Mouse (Mus musculus) embryonic facial prominence, embryonic 15.5 days (tissue): ENCODE results near the gene Epb41. TPM values are rescaled to one million over a fixed set of nuclear protein-coding genes. Genes with fewer than 3 reads are reported as not detected.

ENCODE experiments used
- ATAC-seq: fragments of 200-750 bp; cut with Nextera tagmentation; 2 replicates; pipeline ENCODE4 v1.8.0; 2017; ENCODE audit warnings: low read depth, moderate TSS enrichment; ENCODE audit not compliant: insufficient number of reproducible peaks, low FRiP score, low TSS enrichment
- H3K27ac ChIP-seq: fragments of 300-500 bp; sonication (generic); replicated peaks from 2 replicates; pipeline ENCODE4 v1.5.1; 2015; ENCODE audit warnings: mild to moderate bottlenecking, inconsistent platforms
- H3K27me3 ChIP-seq: fragments of 300-500 bp; sonication (generic); 2 replicates; pipeline ENCODE4 v1.6.1; 2015; ENCODE audit warnings: inconsistent platforms
- H3K36me3 ChIP-seq: fragments of 300-500 bp; sonication (generic); 2 replicates; pipeline ENCODE4 v1.6.1; 2015; ENCODE audit warnings: mild to moderate bottlenecking, inconsistent platforms
- H3K4me1 ChIP-seq: fragments of 300-500 bp; sonication (generic); 2 replicates; pipeline ENCODE4 v1.6.1; 2015; ENCODE audit warnings: inconsistent platforms
- H3K4me2 ChIP-seq: fragments of 300-500 bp; sonication (generic); replicated peaks from 2 replicates; pipeline ENCODE4 v1.6.1; 2015; ENCODE audit warnings: mild to moderate bottlenecking, inconsistent platforms
- H3K4me3 ChIP-seq: fragments of 300-500 bp; sonication (generic); replicated peaks from 2 replicates; pipeline ENCODE4 v1.5.1; 2015; ENCODE audit warnings: mild to moderate bottlenecking, inconsistent platforms
- H3K9ac ChIP-seq: fragments of 300-500 bp; sonication (generic); 2 replicates; pipeline ENCODE4 v1.6.1; 2015; ENCODE audit warnings: inconsistent platforms
- H3K9me3 ChIP-seq: fragments of 300-500 bp; sonication (generic); replicated peaks from 2 replicates; pipeline ENCODE4 v1.6.1; 2016; ENCODE audit warnings: inconsistent platforms
- WGBS: fragments of 180-500 bp; shearing (Covaris S2); methylation state at CpG from one replicate; pipeline ENCODE4 v1.1.7; 2015; 5-methylcytosine and 5-hydroxymethylcytosine counted together
- polyA plus RNA-seq: library from polyadenylated mRNA; unstranded; fragments of >200 nt; fragmentation: Nextera tagmentation; extraction: Ambion mirVana; gene quantifications from 2 replicates; pipeline ENCODE4 v1.2.1, GENCODE M21; 2015

The Epb41 gene
- polyA plus RNA-seq, 1 experiment from 2014 or later = 58.0 TPM

DNA sequence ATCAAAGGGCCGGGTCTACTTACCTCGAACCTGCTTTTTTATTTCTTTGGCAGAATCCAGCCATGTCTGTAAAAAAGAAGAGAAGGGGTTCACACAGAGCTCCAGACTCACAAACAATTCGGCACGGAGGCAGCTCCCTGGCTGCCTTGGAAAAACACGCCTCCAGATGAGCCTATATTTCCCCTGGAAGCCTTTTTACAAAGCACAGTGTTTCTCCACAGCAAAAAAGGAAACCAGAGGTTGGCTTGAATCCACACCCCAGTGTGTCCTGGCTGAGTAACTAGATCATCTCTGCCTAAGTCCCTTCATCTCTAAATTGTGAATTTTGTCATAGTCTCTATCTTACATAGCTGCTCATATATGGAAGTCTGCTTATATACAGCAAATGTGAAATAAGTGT lies 77.6 kb downstream of the Epb41 start:
- Histone ChIP-seq H3K27ac (no peak overlapping the region), H3K4me1 (no peaks in the 10 kb centered on the region), H3K36me3 (peaks cover 10% of the 10 kb centered on the region)

DNA sequence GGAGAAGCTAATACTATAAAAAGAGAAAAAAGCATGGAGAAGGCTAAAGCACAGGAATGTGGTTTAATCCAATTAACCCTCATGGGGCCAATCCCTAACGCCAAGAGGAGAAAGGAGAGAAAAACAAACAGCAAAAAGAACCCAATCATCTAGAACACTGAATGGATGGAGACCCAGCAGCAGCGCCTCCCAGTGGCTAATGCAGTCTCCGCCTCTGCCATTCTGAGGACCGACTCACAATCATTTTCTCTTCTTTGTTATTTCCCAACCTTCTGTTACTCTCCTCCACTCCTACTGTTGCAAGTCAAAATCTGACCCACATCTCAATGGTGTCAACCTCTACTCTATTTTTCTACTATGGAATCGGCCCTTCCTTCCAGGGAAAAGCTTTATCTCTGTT lies 78.1 kb downstream of the Epb41 start:
- H3K9me3 ChIP-seq = no peaks in the 10 kb centered on the region
- H3K27me3 ChIP-seq = no peaks in the 10 kb centered on the region
- no peak overlapping the region for H3K4me2 ChIP-seq
- WGBS = 57% methylated on average over 5 of the region's 5 CpGs
- H3K36me3 ChIP-seq = peaks cover 10% of the 10 kb centered on the region
- H3K4me1 ChIP-seq = no peaks in the 10 kb centered on the region
- H3K9ac ChIP-seq = no peak overlapping the region
- H3K4me3 ChIP-seq = no peak overlapping the region
- no peak for ATAC-seq
- H3K27ac ChIP-seq = no peak overlapping the region

More for the DNA sequence above, 77.6 kb downstream of the Epb41 start:
- no peak overlapping the region for H3K9ac ChIP-seq
- WGBS = 73% methylated on average over 5 of the region's 5 CpGs
- no peak for ATAC-seq
- no peaks in the 10 kb centered on the region for H3K9me3 ChIP-seq
- no peak overlapping the region for H3K4me3 ChIP-seq
- H3K4me2 ChIP-seq = no peak overlapping the region
- H3K27me3 ChIP-seq = no peaks in the 10 kb centered on the region

DNA sequence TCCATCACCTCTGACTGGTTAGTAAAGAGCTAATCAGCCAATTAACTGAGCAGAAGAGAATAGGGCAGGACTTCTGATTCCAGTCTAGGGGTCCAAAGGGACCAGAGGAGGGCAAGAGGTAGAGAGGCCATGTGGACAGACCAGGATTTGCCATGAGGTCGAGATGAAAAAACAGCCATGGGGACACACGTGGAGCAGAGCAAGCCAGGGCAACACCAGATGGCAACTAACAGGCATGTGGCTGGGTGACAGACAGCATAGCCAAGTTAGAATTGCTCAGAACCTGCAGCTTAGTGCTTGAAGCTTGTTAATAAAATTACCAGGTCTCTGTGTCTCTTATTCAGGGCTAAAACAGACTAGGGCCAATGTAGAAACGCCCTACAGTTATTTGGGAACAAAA lies 81.3 kb downstream of the Epb41 start:
- WGBS = 61% methylated on average over 3 of the region's 3 CpGs
- no peak overlapping the region for H3K4me2 ChIP-seq
- no peaks in the 10 kb centered on the region for H3K27me3 ChIP-seq
- H3K36me3 ChIP-seq = peaks cover 12% of the 10 kb centered on the region; the same call in 1 of the 2 replicates
- no peak for ATAC-seq
- H3K9ac ChIP-seq = no peak overlapping the region
- no peak overlapping the region for H3K4me3 ChIP-seq
- H3K27ac ChIP-seq = no peak overlapping the region
- no peaks in the 10 kb centered on the region for H3K9me3 ChIP-seq
- H3K4me1 ChIP-seq = no peaks in the 10 kb centered on the region

DNA sequence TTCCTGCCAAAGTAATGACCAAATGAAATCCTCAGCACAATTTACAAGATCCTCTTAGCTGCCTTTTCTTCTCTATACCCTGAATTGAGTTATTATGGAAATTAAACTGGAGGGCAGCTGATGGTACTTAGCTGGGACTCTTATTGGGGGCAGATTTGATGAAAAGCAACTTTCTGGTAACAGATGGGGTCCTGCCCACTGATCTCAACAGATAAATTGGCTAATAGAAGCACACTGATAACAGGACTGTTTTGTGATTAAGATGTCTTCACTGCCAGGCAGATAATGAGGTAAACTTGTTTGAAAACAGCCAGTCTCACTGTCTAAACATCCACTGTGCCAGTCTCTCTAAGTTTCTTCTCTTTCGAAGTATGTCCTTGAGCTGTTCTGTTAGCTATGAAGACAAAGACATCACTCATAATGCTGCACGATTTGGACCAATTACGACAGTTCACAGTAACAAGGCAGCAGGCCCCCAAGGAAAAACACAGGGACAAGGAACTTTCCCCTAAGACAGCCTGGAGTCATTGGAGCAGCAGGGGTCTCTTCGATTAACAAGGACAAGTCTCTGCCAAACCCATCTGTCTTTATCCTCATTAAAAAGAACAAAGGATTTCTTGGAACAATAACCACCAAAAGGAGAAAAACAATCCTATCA lies 92.1 kb downstream of the Epb41 start:
- 22% methylated on average over 4 of the region's 4 CpGs for WGBS
- no peak for ATAC-seq

DNA sequence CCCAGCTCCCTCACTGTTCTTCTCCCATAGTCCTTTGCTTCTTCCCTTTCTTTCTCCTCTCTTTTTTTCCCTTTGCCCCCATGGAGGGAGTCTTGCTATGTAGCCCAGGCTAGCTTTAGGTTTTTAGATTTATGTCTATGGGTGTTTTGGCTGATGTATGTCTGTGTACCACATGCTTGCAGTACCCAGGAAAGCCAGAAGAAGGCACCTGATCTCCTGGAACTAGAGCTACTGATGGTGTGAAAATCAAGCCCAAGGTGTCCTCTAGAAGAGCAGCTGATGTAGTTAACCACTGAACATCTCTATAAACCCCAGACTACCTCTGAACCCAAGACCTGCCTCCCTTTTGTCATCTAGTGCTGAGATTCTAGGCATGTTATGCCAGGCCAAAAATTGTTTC lies 93.4 kb downstream of the Epb41 start:
- Histone ChIP-seq H3K4me3 (no peak overlapping the region), H3K4me2 (no peak overlapping the region), H3K27ac (no peak overlapping the region), H3K4me1 (no peaks in the 10 kb centered on the region), H3K36me3 (peaks cover 17% of the 10 kb centered on the region), H3K9ac (no peak overlapping the region), H3K27me3 (no peaks in the 10 kb centered on the region), H3K9me3 (no peaks in the 10 kb centered on the region)
- no peak for ATAC-seq

More for the DNA sequence above, 92.1 kb downstream of the Epb41 start:
- no peak overlapping the region for H3K4me3 ChIP-seq
- no peak overlapping the region for H3K4me2 ChIP-seq
- H3K36me3 ChIP-seq = peaks cover 21% of the 10 kb centered on the region
- no peaks in the 10 kb centered on the region for H3K27me3 ChIP-seq
- no peaks in the 10 kb centered on the region for H3K4me1 ChIP-seq
- no peak overlapping the region for H3K9ac ChIP-seq
- H3K9me3 ChIP-seq = no peaks in the 10 kb centered on the region
- H3K27ac ChIP-seq = no peak overlapping the region

DNA sequence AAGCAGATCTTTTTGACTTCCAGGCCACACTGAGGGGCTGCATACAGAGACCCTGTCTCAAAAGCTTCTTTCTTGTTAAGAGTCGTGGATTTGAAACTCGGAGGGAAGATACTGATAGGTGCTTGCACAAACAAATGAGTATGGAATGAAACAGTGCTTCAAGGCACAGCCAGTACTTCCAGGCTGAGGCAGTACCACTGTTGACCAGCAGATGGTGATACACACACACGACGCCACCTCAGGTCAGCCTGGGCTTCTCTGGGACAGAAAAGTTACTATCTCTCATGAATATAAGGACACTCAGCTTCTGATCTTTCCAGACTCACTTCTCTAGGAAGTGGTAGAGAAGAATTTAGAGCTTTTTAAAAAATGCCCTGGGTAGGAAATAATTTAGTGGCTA lies 97.9 kb downstream of the Epb41 start:
- Histone ChIP-seq H3K9me3 (no peaks in the 10 kb centered on the region), H3K36me3 (peaks cover 45% of the 10 kb centered on the region), H3K4me2 (no peak overlapping the region), H3K4me1 (no peaks in the 10 kb centered on the region), H3K4me3 (no peak overlapping the region), H3K9ac (no peak overlapping the region), H3K27ac (no peak overlapping the region), H3K27me3 (no peaks in the 10 kb centered on the region)
- WGBS = 24% methylated on average over 4 of the region's 4 CpGs
- ATAC-seq = no peak

DNA sequence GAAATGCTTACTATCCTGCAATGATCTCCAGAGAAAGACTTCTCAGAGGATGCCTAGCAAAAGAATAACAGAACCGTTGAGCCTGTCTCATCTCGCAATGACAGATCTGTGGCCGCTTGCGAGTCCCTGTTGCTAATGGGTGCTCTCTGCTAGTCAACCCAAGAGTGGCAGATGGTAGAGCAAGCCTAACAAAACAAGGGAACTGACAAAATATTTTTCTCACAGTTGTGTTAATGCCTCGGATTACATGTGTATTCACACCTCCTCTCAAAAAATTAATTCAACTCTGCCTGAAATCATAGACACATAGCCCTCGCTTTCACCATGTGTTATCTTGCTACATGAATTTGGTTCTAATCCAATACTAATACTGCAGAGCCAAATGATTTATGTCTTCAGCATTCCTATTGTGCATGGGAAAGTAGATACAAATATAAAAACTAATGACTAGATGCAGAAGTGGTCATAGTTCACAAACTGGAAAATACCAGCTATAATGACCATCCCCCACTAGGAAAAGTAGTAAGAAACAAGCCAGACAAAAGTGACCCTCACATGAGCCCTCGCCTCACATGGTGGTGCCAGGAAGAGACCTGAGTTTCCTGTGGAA lies 104.8 kb downstream of the Epb41 start:
- H3K4me2 ChIP-seq = no peak overlapping the region
- H3K27me3 ChIP-seq = no peaks in the 10 kb centered on the region
- WGBS = 75% methylated on average over 7 of the region's 7 CpGs
- H3K9ac ChIP-seq = no peak overlapping the region
- H3K4me3 ChIP-seq = no peak overlapping the region
- no peaks in the 10 kb centered on the region for H3K4me1 ChIP-seq
- peaks cover 55% of the 10 kb centered on the region for H3K36me3 ChIP-seq
- ATAC-seq = no peak
- H3K9me3 ChIP-seq = no peaks in the 10 kb centered on the region
- H3K27ac ChIP-seq = no peak overlapping the region

DNA sequence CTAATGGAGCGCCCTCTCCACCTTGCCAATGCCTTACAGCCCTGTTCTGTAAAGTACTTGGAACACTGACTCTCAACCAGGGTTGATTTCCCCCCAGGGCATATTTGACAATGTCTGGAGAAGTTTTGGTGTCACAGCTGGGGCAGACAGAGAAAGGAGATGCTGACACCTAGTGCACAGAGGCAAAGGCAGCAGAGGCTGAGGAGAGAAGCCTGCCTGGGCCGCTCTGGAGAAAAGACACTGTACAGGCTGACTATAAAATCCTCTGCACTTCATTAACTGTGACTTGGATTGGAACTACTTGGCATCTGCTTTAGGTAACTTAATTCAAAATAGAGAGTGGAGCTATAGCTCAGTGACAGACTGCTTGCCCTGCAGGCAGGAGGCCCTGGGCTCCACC lies 106.2 kb downstream of the Epb41 start:
- peak; percentile 57 for ATAC-seq
- no peaks in the 10 kb centered on the region for H3K4me1 ChIP-seq
- no peak overlapping the region for H3K4me3 ChIP-seq
- no peaks in the 10 kb centered on the region for H3K9me3 ChIP-seq
- no peaks in the 10 kb centered on the region for H3K27me3 ChIP-seq
- H3K36me3 ChIP-seq = peaks cover 42% of the 10 kb centered on the region
- 71% methylated on average over 2 of the region's 2 CpGs for WGBS
- H3K9ac ChIP-seq = no peak overlapping the region
- no peak overlapping the region for H3K27ac ChIP-seq
- H3K4me2 ChIP-seq = no peak overlapping the region

DNA sequence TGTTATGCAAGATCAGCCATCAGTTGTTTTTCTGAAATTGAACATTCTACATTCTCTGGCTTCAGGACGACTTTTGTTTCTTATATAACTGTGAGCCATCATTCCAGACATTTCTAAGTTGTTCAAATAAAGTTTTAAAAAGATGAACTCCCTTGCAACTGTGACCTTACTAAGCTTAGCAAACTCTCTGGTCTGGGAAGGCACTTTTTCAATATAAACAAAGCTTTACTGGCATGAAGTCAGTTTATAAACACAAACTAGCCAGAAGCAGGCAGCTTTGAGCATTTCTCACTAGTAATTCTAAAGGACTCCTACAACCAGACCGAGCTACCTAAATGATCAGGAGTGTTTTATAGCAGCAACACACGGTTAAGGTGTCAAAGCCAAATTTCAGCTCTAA lies 118.0 kb downstream of the Epb41 start:
- H3K4me1 ChIP-seq = no peaks in the 10 kb centered on the region
- no peak overlapping the region for H3K27ac ChIP-seq
- no peak overlapping the region for H3K4me2 ChIP-seq
- no peak overlapping the region for H3K9ac ChIP-seq
- no peaks in the 10 kb centered on the region for H3K9me3 ChIP-seq
- H3K4me3 ChIP-seq = no peak overlapping the region
- no peak for ATAC-seq
- no peaks in the 10 kb centered on the region for H3K27me3 ChIP-seq
- H3K36me3 ChIP-seq = peaks cover 11% of the 10 kb centered on the region; the same call in 1 of the 2 replicates
- 79% methylated on average over 3 of the region's 3 CpGs for WGBS

DNA sequence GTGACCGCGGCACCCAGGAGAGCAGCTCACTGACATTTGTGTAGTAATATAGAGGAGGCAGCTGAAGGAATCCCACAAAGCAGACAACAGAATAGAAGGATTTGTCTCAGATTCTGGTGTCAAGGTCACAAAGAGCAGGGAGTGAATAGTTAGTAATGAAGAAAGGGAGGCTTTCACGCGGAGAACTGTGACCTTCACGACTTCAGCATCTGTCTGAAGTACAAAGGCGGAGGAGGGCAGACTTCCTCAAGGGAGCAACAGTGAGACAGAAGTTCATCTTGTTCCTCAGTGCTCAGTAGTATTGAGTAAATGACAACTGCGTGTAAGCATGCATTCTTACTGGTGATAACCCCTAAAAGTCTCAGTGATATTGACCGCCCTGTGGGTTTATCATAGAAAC lies 124.5 kb downstream of the Epb41 start:
- no peak overlapping the region for H3K9ac ChIP-seq
- 83% methylated on average over 8 of the region's 8 CpGs for WGBS

DNA sequence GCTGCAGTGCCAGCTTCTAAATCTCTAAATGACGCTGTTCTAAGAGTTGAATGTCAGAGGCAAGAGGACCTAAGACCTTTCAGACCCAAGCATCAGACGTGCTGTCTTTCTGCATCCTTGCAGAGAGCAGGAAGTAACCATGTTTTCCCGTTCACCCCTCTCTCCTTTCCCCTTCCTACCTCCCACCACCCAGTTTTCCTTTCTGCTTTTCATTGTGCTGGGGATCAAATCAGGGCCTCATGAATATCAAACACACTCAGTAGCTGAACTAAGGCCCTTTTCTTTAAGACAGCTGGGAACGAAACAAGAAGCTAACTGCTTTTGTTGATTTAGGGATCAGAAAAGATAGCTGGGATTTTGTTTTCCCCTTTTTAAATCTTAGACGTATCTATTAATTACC lies 125.2 kb downstream of the Epb41 start:
- H3K4me1 ChIP-seq = no peaks in the 10 kb centered on the region
- ATAC-seq = no peak
- H3K27ac ChIP-seq = no peak overlapping the region
- H3K9ac ChIP-seq = no peak overlapping the region
- H3K36me3 ChIP-seq = 0 out of 2 replicates have a peak, but pooled peaks cover 3% of the 10 kb centered on the region
- H3K27me3 ChIP-seq = no peaks in the 10 kb centered on the region
- H3K9me3 ChIP-seq = no peaks in the 10 kb centered on the region
- H3K4me2 ChIP-seq = no peak overlapping the region
- 59% methylated on average over 5 of the region's 5 CpGs for WGBS
- no peak overlapping the region for H3K4me3 ChIP-seq

More for the DNA sequence above, 124.5 kb downstream of the Epb41 start:
- Histone ChIP-seq H3K9me3 (no peaks in the 10 kb centered on the region), H3K4me1 (no peaks in the 10 kb centered on the region), H3K4me2 (no peak overlapping the region), H3K36me3 (0 out of 2 replicates have a peak, but pooled peaks cover 5% of the 10 kb centered on the region), H3K4me3 (no peak overlapping the region), H3K27ac (no peak overlapping the region), H3K27me3 (no peaks in the 10 kb centered on the region)
- no peak for ATAC-seq

DNA sequence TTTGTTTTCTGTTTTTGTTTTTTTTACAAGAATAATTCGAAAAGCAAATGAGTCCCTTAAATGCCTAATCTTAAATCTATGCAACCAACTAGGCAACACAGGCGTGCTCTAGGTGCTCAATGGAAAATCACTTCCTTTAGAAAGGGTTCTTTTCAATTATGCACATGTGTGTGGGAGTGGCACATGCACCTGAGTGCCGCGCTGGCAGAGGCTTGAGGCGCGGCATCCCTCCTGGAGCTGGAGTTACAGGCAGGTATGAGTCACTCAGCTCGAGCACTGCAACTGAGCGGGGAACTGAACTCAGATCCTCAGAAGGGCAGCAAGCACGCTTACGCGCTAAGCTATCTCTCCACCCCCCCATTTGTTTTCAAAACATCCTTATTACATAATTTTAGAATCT lies 127.3 kb downstream of the Epb41 start:
- Histone ChIP-seq H3K27me3 (no peaks in the 10 kb centered on the region), H3K9me3 (no peaks in the 10 kb centered on the region), H3K4me1 (no peaks in the 10 kb centered on the region), H3K27ac (no peak overlapping the region), H3K4me3 (no peak overlapping the region), H3K36me3 (peaks cover 9% of the 10 kb centered on the region; the same call in 1 of the 2 replicates), H3K9ac (no peak overlapping the region), H3K4me2 (no peak overlapping the region)
- 86% methylated on average over 11 of the region's 11 CpGs for whole genome bisulfite sequencing
- ATAC-seq = no peak
